Mouse (Mus musculus) urinary bladder, postnatal 14 days (tissue): ENCODE results near the gene Cnpy2.
"Not testable (repeated sequence)": the region's sequence is repeated elsewhere in the genome, so short reads cannot be mapped to it uniquely, and the experiment has no call there.

Source experiments
- DNase-seq: peaks from one replicate; pipeline ENCODE4 v3.0.0; 2021; ENCODE audit warnings: low spot score

Gene Cnpy2

GRCm38 (mm10) chr10:128315578-128315977 is 6.7 kb upstream of the Cnpy2 start:
- DNase-seq = no peak

- DNase-seq = no peak
Measured at GRCm38 (mm10) chr10:128321641-128322040, 618 bp upstream of the Cnpy2 start.

GRCm38 (mm10) chr10:128323516-128323915 is 1.3 kb downstream of the Cnpy2 start:
- DNase-seq = no peak

- DNase-seq = no peak
Measured at GRCm38 (mm10) chr10:128326825-128327224, 4.6 kb downstream of the Cnpy2 start.

GRCm38 (mm10) chr10:128327610-128328009 is 5.4 kb downstream of the Cnpy2 start:
- DNase-seq = no peak

GRCm38 (mm10) chr10:128332358-128333249 is 10.3 kb downstream of the Cnpy2 start:
- not testable (repeated sequence) for DNase-seq

- peak; percentile 81 for DNase-seq
Measured at GRCm38 (mm10) chr10:128335582-128335981, 13.3 kb downstream of the Cnpy2 start.

- no peak for DNase-seq
Measured at GRCm38 (mm10) chr10:128336195-128336594, 13.9 kb downstream of the Cnpy2 start.

GRCm38 (mm10) chr10:128336597-128336996 is 14.3 kb downstream of the Cnpy2 start:
- no peak for DNase-seq

- peak; percentile 96 for DNase-seq
Measured at GRCm38 (mm10) chr10:128337306-128338181, 15.3 kb downstream of the Cnpy2 start, which contains the start of gene Cs. Gene Cs (plus strand): TSS chr10:128337734.

- no peak for DNase-seq
Measured at GRCm38 (mm10) chr10:128338415-128338814, 16.2 kb downstream of the Cnpy2 start.

GRCm38 (mm10) chr10:128338948-128339347 is 16.7 kb downstream of the Cnpy2 start:
- DNase-seq = no peak

- DNase-seq = no peak
Measured at GRCm38 (mm10) chr10:128340257-128340656, 18.0 kb downstream of the Cnpy2 start.

- DNase-seq = no peak
Measured at GRCm38 (mm10) chr10:128343436-128343835, 21.2 kb downstream of the Cnpy2 start.

GRCm38 (mm10) chr10:128344568-128345275 is 22.5 kb downstream of the Cnpy2 start:
- DNase-seq = peak; percentile 82

- no peak for DNase-seq
Measured at GRCm38 (mm10) chr10:128347541-128347940, 25.3 kb downstream of the Cnpy2 start.

- peak; percentile 67 for DNase-seq
Measured at GRCm38 (mm10) chr10:128358796-128359195, 36.5 kb downstream of the Cnpy2 start.

- no peak for DNase-seq
Measured at GRCm38 (mm10) chr10:128359226-128359625, 37.0 kb downstream of the Cnpy2 start.

GRCm38 (mm10) chr10:128361836-128362235 is 39.6 kb downstream of the Cnpy2 start:
- no peak for DNase-seq

- peak; percentile 32 for DNase-seq
Measured at GRCm38 (mm10) chr10:128362568-128362967, 40.3 kb downstream of the Cnpy2 start.

GRCm38 (mm10) chr10:128367899-128368401 is 45.7 kb downstream of the Cnpy2 start:
- DNase-seq = no peak
